Mouse (Mus musculus) WW6 (cell line): ENCODE results near the gene Serpinc1.
A peak's percentile ranks its signal among the peaks of the same experiment; 100 is the strongest.
"Not testable (repeated sequence)": the region's sequence is repeated elsewhere in the genome, so short reads cannot be mapped to it uniquely, and the experiment has no call there.

Experiments
- DNase-seq: peaks from one replicate; pipeline ENCODE4 v3.0.0-alpha.2; 2013; ENCODE audit warnings: low read depth, low spot score

Serpinc1 gene

GRCm38 (mm10) chr1:161025410-161026210 lies 47.2 kb downstream of the Serpinc1 start:
- no peak for DNase-seq

GRCm38 (mm10) chr1:161027196-161027595 lies 48.8 kb downstream of the Serpinc1 start:
- no peak for DNase-seq

GRCm38 (mm10) chr1:161028427-161028826 lies 50.0 kb downstream of the Serpinc1 start:
- DNase-seq: not testable (repeated sequence)

- no peak for DNase-seq
These were observed 51.7 kb downstream of the Serpinc1 start for GRCm38 (mm10) chr1:161030058-161030457.

GRCm38 (mm10) chr1:161031881-161032280 lies 53.5 kb downstream of the Serpinc1 start:
- DNase-seq: no peak

GRCm38 (mm10) chr1:161032345-161032744 lies 54.0 kb downstream of the Serpinc1 start:
- DNase-seq: no peak

- no peak for DNase-seq
These were observed 55.6 kb downstream of the Serpinc1 start for GRCm38 (mm10) chr1:161033856-161034434.

GRCm38 (mm10) chr1:161034435-161035280 lies 56.3 kb downstream of the Serpinc1 start, which contains the start of gene Zbtb37:
Gene Zbtb37 (minus strand): TSS chr1:161034849.
- peak; percentile 97 for DNase-seq

- no peak for DNase-seq
These were observed 56.9 kb downstream of the Serpinc1 start for GRCm38 (mm10) chr1:161035281-161035785.

GRCm38 (mm10) chr1:161035786-161036404 lies 57.5 kb downstream of the Serpinc1 start:
- no peak for DNase-seq

GRCm38 (mm10) chr1:161036411-161036841 lies 58.0 kb downstream of the Serpinc1 start:
- DNase-seq: no peak

- DNase-seq: no peak
These were observed 58.6 kb downstream of the Serpinc1 start for GRCm38 (mm10) chr1:161037026-161037425.

- DNase-seq: no peak
These were observed 59.2 kb downstream of the Serpinc1 start for GRCm38 (mm10) chr1:161037599-161037998.

- DNase-seq: no peak
These were observed 59.6 kb downstream of the Serpinc1 start for GRCm38 (mm10) chr1:161038004-161038403.

GRCm38 (mm10) chr1:161038968-161039721 lies 60.8 kb downstream of the Serpinc1 start:
- no peak for DNase-seq

- DNase-seq: peak; percentile 81
These were observed 61.5 kb downstream of the Serpinc1 start for GRCm38 (mm10) chr1:161039741-161040425.

GRCm38 (mm10) chr1:161040426-161040770 lies 62.0 kb downstream of the Serpinc1 start:
- DNase-seq: no peak

GRCm38 (mm10) chr1:161040855-161041254 lies 62.5 kb downstream of the Serpinc1 start:
- DNase-seq: no peak

- DNase-seq: no peak
These were observed 63.1 kb downstream of the Serpinc1 start for GRCm38 (mm10) chr1:161041261-161042020.
